Comparison of ENCODE assay signal across 1 mouse cellular context in the genomic region with DNA sequence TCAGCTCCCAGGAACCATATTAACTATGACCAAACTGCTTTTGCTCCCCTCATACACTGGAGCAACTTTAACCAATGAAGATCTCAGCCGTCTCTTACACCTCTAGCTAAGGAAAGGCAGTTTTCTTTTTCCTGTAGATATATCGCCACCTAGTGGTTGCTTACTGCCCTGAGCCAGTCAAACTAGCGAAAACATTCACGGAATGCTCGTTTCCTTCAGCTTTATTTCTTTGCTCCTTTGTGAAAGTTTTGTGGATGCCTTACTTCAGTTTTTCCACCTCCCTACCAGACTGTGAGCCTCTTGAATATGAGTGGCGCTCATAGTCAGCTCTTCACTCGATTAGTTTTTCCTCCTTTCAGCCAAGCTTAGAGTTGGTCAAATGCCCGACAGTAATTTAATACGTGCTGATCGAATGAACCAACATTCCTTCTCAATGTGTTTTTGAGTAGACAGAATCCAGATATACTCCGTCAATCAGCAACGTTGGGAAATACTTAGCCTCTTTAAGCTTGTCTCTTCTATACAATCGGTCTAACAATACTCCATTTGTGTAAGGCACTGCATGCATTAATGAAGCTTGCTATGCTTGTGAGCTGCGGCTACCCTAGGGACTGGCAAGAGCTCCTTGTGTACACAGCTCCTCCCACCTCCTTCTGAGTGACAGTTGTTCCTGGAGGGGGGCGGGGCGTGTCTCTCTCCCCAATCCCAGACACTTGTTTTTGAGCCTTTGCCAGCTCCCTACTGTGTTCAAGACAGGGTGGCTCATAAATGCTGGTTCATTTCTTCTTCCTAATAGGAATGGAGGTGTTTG.
TF ChIP-seq lines count a peak whose summit lies in the region.

No protein-coding gene starts in this region.

TF ChIP-seq in CH12.LX, 34 proteins besides CTCF, POLR2A, EP300 and RAD21:
- no peak for TF ChIP-seq BHLHE40 (IDR thresholded peaks at IDR 0.05; ENCODE audit: low read depth, low read length)
- no peak for TF ChIP-seq ETS1 (conservative IDR thresholded peaks at IDR 0.05; ENCODE audit: low read depth, low read length)
- TF ChIP-seq MAZ (IDR thresholded peaks at IDR 0.05; ENCODE audit: low read depth, low read length) = no peak
- peak; percentile 64 for TF ChIP-seq SMC3 (IDR thresholded peaks at IDR 0.05; ENCODE audit: low read depth, low read length)
- TF ChIP-seq USF1 (IDR thresholded peaks at IDR 0.05; ENCODE audit: low read depth, low read length) = no peak
- TF ChIP-seq CHD2 (IDR thresholded peaks at IDR 0.05; ENCODE audit: low read length) = no peak
- TF ChIP-seq MAFK (IDR thresholded peaks at IDR 0.05; ENCODE audit: insufficient replicate concordance, low read length) = no peak
- TF ChIP-seq NRF1 (IDR thresholded peaks at IDR 0.05; ENCODE audit: low read depth, low read length) = no peak
- TF ChIP-seq SIN3A (IDR thresholded peaks at IDR 0.05; ENCODE audit: low read length) = peak; percentile 70; the same call in 1 of the 2 replicates
- TF ChIP-seq MEF2A (IDR thresholded peaks at IDR 0.05; ENCODE audit: borderline replicate concordance, low read depth, low read length) = no peak
- TF ChIP-seq RCOR1 (conservative IDR thresholded peaks at IDR 0.05; ENCODE audit: low read depth, low read length) = no peak
- no peak; the same call in 1 of the 2 replicates for TF ChIP-seq ZNF384 (IDR thresholded peaks at IDR 0.05; ENCODE audit: low read depth, low read length)
- no peak for TF ChIP-seq POLR2AphosphoS2 (IDR thresholded peaks at IDR 0.05; ENCODE audit: low read depth, low read length)
- TF ChIP-seq USF2 (conservative IDR thresholded peaks at IDR 0.05; ENCODE audit: low read depth, low read length) = no peak
- 0 out of 2 replicates have a peak, but pooled peaks have one; percentile 7 for TF ChIP-seq IRF4 (IDR thresholded peaks at IDR 0.05; ENCODE audit: low read depth, low read length)
- TF ChIP-seq MAX (IDR thresholded peaks at IDR 0.05; ENCODE audit: low read length) = no peak
- no peak for TF ChIP-seq E2F4 (IDR thresholded peaks at IDR 0.05; ENCODE audit: insufficient replicate concordance, low read depth, low read length)
- TF ChIP-seq TCF12 (IDR thresholded peaks at IDR 0.05; ENCODE audit: low read depth, low read length) = no peak
- no peak for TF ChIP-seq ELF1 (IDR thresholded peaks at IDR 0.05; ENCODE audit: low read depth, low read length)
- no peak for TF ChIP-seq NELFE (IDR thresholded peaks at IDR 0.05; ENCODE audit: low read depth, low read length)
- TF ChIP-seq HCFC1 (IDR thresholded peaks at IDR 0.05; ENCODE audit: low read depth, low read length) = no peak
- peak; percentile 41; the same call in 1 of the 2 replicates for TF ChIP-seq MXI1 (IDR thresholded peaks at IDR 0.05; ENCODE audit: low read depth, low read length)
- TF ChIP-seq ZC3H11A (IDR thresholded peaks at IDR 0.05; ENCODE audit: low read depth, low read length) = no peak
- no peak for TF ChIP-seq PAX5 (IDR thresholded peaks at IDR 0.05; ENCODE audit: low read length)
- no peak for TF ChIP-seq KAT2A (IDR thresholded peaks at IDR 0.05; ENCODE audit: insufficient replicate concordance, low read length)
- no peak for TF ChIP-seq MYC (IDR thresholded peaks at IDR 0.05; ENCODE audit: low read depth, low read length)
- no peak for TF ChIP-seq JUN (IDR thresholded peaks at IDR 0.05; ENCODE audit: insufficient read depth, low read depth, low read length)
- TF ChIP-seq GABPA (IDR thresholded peaks at IDR 0.05; ENCODE audit: insufficient replicate concordance, low read depth, low read length) = no peak
- no peak for TF ChIP-seq UBTF (IDR thresholded peaks at IDR 0.05; ENCODE audit: low read depth, low read length)
- TF ChIP-seq JUND (conservative IDR thresholded peaks at IDR 0.05; ENCODE audit: low read depth, low read length) = peak; percentile 45; the same call in 1 of the 2 replicates
- no peak for TF ChIP-seq CHD1 (IDR thresholded peaks at IDR 0.05; ENCODE audit: low read depth, low read length)
- TF ChIP-seq ZKSCAN1 (IDR thresholded peaks at IDR 0.05; ENCODE audit: borderline replicate concordance, low read depth, low read length) = no peak
